Mouse (Mus musculus) layer of hippocampus, adult 8-10 months (tissue): ENCODE measurements around the gene Ncan. TPM values are rescaled to one million over a fixed set of nuclear protein-coding genes. Genes with fewer than 3 reads are reported as not detected.
"Not testable (repeated sequence)": the region's sequence is repeated elsewhere in the genome, so short reads cannot be mapped to it uniquely, and the experiment has no call there.

ENCODE experiments used
- DNase-seq, 2 experiments: peaks; one replicate each; pipeline ENCODE4 v3.0.0; 2022; ENCODE audit warnings: low spot score in 2 of 2
- microRNA-seq, 2 experiments: library from miRNA; unstranded; fragments of <30 nt; microRNA quantifications; one replicate each; pipeline ENCODE4 v1.2.0; 2022
- total RNA-seq, 4 experiments: library from RNA; stranded (reverse); gene quantifications; 2 replicates each; pipeline ENCODE4 v1.2.4; 2022

The Ncan gene
- total RNA-seq, 4 experiments from 2014 or later = 121 to 134 (median 129) TPM

DNA sequence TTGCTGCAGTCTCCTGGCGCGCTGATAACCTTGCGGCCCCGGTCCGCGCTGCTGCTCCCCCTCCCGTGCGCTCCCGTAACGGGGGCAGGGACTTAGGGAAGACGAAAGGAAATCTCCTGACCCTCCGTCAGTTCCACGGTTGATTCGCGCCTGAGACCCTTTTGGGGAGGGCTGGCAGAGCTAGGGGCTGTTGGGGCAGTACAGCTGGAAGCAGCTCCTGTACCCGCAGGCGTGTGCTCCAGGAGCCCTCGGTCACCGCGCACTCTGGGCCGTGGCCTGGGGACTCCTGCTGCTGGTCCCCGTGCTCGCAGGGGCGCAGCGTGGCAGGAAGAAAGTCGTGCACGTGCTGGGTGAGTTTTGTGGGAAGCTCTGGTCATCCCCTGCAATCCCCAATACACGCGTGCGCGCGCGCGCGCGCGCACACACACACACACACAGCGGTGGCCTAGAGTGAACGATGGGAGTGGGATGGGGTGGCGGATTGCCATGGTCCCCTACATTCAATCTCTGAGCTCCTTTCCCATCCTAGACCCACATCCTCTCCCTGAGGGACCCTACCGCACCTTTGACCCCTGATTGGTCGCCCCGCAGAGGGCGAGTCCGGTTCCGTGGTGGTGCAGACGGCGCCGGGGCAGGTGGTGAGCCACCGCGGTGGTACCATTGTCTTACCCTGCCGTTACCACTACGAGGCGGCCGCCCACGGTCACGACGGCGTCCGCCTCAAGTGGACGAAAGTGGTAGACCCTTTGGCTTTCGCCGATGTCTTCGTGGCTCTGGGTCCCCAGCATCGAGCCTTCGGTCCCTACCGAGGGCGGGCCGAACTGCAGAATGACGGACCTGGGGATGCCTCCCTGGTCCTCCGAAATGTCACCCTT is 36.2 kb downstream of the Ncan start:
- DNase-seq = no peak

DNA sequence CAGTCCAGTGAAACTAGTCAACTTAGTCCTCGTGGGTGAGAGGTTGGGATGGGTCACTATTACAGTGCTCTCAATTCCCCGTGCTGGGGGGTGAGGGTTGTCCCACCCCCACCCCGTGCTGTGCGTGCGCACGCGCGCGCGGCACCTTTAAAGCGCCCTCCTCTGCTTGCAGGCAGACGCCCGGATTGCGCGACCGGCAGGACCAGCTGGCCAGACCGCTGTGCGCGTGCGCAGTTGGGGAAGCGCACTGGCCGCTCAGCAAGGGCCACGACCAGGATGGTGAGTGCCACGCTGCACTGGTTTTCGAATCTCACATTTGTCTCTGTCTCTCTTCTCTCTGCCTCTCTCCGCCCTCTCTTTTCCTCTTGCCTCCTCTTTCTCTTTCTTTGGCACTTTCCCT is 37.4 kb downstream of the Ncan start, which contains the start of gene Hapln4:
TSS of gene Hapln4 (plus strand) at position 173 of the 400 bp plus-strand sequence.
- DNase-seq = peak in 1 of 2 experiments; percentile 56

DNA sequence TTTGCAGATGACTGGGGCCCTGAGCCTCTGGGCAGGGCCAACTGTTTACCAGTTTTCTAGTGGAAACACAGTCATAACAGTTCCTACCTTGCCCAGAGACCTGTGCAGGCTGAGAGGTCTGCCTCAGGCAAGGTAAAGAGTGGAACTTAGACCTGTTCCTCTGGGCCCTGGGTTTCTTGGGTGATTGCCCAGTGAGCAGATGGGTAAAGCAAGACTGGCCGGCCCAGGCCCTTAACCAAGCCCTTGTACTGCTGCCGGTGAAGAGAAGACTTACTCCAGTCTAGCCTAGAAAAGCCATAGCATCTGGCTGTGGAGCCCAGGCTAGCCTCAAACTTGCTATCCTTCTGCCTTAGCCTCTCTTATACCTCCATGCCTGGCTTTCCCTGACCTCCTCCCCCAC is 38.7 kb downstream of the Ncan start:
- no peak for DNase-seq

DNA sequence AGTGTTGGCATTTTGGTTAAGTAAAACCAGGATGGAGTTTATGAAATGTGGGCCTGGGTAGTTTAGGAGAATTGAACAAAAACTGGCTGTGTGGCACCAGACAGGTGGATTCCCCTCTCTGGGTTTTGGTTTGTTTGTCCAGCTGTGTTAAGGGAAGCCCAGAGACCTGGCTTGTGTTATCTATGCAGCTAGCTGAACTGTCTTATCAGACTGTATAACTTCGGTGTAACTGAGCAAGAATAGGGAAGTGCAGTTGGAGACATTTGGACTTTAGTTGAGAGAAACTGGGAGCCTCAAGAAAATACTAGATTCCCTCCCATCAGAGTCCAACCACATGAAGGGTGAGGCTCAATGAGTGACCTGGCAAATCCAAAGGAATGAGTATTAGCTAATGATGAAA is 47.0 kb downstream of the Ncan start:
- DNase-seq = no peak

DNA sequence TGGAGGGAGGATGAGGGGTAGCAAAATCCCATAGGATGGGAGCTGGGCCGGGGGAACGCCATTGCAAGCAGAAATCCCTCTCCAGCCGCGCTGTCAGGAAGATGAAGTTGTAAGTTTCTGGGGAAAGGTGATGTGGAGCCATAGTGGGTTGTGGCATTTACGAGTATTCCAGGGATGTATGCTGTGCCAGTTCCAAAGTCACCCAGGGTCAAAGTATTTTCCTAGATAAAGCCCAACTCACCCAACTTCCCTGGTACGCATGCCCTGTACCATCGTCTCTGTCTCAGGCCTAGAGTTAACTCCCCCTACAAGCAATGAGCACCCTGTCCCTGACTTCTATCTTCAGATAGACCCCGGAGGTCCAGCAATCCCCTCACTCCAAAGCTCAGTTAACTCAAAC is 47.6 kb downstream of the Ncan start:
- no peak for DNase-seq

DNA sequence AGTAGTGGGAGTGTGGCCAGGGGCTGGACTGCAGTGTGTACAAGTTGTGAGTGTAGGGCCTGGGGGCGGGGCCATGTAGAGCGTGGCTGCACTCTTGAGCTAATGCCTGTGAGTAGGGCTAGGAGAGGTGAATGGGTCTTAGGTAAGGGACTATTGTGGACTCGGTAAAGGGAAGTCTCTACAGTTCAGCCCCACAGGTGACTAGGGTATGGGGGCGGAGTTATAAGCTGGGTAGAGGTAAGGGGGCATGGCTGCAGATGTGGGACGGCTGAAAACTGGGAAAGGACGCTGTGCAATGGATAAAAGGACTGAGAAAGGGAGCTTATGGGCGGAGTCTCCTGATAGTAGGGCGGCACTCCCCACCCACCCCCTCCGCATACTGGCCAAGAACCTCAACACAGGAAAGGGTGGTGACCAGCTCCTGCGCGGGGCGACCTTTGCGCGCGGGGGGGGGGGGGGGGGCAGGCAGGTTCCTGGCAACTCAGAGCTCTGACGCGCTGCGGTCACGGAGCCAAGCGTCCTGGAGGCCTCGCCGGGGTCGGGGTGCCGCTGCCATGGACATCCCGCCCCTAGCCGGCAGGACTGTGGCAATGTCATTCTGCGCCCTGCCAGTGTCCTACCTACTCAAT is 48.1 kb downstream of the Ncan start, which contains the start of gene Tm6sf2:
TSS of gene Tm6sf2 (plus strand) at position 484 of the 629 bp plus-strand sequence.
- no peak for DNase-seq

DNA sequence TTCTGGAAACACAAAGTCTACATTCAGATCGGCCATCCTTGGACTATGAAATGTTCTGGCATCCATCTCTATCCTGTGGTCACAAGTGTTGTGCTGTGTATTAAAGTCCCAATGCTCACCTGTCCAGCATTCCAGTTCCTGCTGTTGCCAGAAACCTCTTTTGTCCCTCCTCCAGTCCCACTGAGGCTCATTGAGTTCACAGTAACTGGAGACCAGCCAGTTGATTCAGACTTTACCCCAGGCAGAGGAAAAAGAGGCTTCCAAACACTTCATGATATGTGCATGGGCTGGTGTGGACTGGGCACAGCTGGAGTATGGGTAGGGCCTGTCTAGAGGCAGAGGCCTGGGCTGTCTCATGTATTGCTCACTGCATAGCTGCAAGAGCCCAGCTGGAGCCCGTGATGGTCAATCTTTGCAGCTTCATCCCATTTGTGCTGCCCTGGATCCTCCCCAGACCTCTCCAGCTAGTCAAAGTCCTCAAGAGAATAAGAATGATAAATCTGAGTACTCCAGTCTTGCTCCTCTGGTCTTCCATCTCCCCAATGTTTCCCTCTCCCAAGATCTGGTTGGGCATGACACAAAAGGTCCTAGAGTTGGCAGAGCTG is 48.7 kb downstream of the Ncan start:
- no peak for DNase-seq

DNA sequence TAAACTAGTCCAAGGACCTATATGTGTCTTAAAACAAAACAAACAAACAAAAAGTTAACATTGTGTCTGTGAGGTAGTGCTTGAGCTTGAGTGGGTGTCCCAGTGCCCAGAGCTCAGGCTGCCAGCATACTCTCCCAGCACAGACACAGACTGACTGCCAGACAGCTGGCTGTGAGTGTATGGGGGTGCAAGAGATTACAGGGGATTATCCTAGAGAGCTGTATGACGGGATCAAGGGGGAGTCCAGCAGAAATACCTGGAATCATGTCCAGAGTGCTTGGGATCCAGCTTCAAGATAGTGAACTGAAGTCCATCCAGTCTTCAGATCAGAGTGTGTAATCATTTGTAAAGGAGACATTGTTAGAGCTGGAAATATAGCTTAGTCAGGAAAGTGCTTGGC is 63.0 kb downstream of the Ncan start:
- DNase-seq = no peak

DNA sequence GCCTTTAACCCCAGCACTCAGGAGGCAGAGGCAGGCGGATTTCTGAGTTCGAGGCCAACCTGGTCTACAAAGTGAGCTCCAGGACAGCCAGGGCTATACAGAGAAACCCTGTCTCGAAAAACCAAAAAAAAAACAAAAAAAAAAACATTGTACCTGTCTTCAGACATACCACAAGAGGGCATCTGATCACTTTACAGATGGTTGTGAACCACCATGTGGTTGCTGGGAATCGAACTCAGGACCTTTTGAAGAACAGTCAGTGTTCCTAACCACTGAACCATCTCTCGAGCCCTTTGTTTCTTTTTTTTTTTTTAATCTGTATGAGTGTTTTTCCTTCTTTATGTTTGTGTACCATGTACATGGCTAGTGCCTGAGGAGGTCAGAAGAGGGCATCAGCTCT is 70.2 kb downstream of the Ncan start:
- DNase-seq = not testable (repeated sequence)

DNA sequence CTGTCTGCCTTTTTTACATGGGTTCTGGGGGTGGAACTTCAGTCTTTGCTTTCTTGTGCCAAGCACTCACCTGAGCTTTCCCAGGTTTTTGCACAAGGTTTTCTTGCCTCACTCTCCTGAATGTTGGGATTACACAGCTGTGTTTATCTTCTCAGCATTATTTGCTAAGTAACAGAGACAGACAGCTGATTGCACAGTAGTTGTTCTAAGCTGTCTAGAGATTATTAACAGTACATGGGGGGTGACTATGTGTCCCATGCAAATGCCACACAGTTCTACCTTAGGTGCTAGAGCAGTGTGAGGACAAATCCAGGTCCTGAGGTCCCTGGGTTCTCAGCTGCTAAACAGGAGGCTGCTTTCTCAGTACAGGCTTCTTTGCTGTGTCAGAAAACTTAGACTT is 71.0 kb downstream of the Ncan start:
- DNase-seq = no peak

DNA sequence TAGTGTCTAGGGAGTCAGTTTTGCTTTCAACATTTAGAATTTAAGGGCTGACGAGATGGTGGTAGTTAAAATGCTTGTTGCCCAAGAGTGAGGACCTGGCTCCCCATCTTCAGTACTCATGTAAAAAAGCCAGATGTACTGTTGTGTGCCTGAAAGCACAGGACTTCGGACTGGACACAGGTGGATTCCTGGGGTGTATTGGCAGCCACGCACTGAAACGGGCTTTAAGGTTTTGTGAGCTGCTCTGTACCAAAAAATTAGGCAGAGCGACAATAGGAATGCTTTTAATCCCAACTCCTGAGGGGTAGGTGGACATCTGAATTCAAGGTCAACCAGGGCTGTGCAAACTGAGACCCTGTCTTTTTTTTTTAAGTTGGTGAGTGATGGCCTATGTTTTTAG is 76.7 kb downstream of the Ncan start:
- DNase-seq = no peak

Small RNAs within 50 kb of the gene (microRNA-seq; reads per million reads assigned to microRNA genes)
- 10.8 to 11.9 reads per million in 2 experiments for gene Mir7066

Other genes starting within 250 kb of the Ncan start
- gene Cilp2, start 233.2 kb downstream of the Ncan start, total RNA-seq = under 1 TPM; 0.57 to 0.62 (median 0.59) TPM
- under 1 TPM in 2 of 4 experiments, not detected in 2; 0.41 to 0.47 TPM for gene Tssk6, start 218.7 kb downstream of the Ncan start, total RNA-seq
- 100 to 1,000 TPM in 3 of 4 experiments, 10 to 100 TPM in 1; 95.2 to 148 (median 127) TPM for gene Ndufa13, start 218.3 kb downstream of the Ncan start, total RNA-seq
- 10 to 100 TPM; 19.1 to 43.7 (median 32.3) TPM for gene Yjefn3, start 218.2 kb downstream of the Ncan start, total RNA-seq
- 10 to 100 TPM; 27.9 to 37.6 (median 33.3) TPM for gene Gatad2a, start 124.5 kb downstream of the Ncan start, total RNA-seq
- 10 to 100 TPM; 62.7 to 76.5 (median 72.8) TPM for gene Mau2, start 78.1 kb downstream of the Ncan start, total RNA-seq
- gene Sugp1, start 78.1 kb downstream of the Ncan start, total RNA-seq = 10 to 100 TPM; 55.2 to 60.3 (median 57.2) TPM
- 10 to 100 TPM in 1 of 4 experiments, 1 to 10 TPM in 3; 2.6 to 11.3 (median 4.6) TPM for gene Tm6sf2, start 47.9 kb downstream of the Ncan start, total RNA-seq
- 100 to 1,000 TPM in 2 of 4 experiments, 10 to 100 TPM in 2; 96.7 to 109 (median 100) TPM for gene Hapln4, start 37.4 kb downstream of the Ncan start, total RNA-seq
- gene Nr2c2ap, start 10.5 kb upstream of the Ncan start, total RNA-seq = 10 to 100 TPM; 28.3 to 38.4 (median 31.2) TPM
- 10 to 100 TPM; 13.6 to 18.9 (median 14.7) TPM for gene Rfxank, start 18.3 kb upstream of the Ncan start, total RNA-seq
- gene Borcs8, start 18.6 kb upstream of the Ncan start, total RNA-seq = 10 to 100 TPM; 41.6 to 46.4 (median 43.8) TPM
- under 1 TPM in 2 of 4 experiments, not detected in 2; 0.82 to 0.96 TPM for gene Mef2b, start 18.8 kb upstream of the Ncan start, total RNA-seq
- 10 to 100 TPM; 48.9 to 58.8 (median 53.3) TPM for gene Tmem161a, start 51.5 kb upstream of the Ncan start, total RNA-seq
- gene Slc25a42, start 91.4 kb upstream of the Ncan start, total RNA-seq = 10 to 100 TPM; 32.9 to 55.2 (median 45.8) TPM
- gene Sugp2, start 113.4 kb upstream of the Ncan start, total RNA-seq = 100 to 1,000 TPM; 113 to 141 (median 123) TPM
- 10 to 100 TPM; 38.0 to 49.2 (median 40.1) TPM for gene Armc6, start 113.6 kb upstream of the Ncan start, total RNA-seq
- 10 to 100 TPM; 74.1 to 89.8 (median 80.1) TPM for gene Homer3, start 162.0 kb upstream of the Ncan start, total RNA-seq
- 10 to 100 TPM; 49.2 to 55.5 (median 54.6) TPM for gene Ddx49, start 181.6 kb upstream of the Ncan start, total RNA-seq
- gene Cope, start 181.6 kb upstream of the Ncan start, total RNA-seq = 100 to 1,000 TPM; 127 to 152 (median 135) TPM
- gene Cers1, start 194.9 kb upstream of the Ncan start, total RNA-seq = 100 to 1,000 TPM in 3 of 4 experiments, 10 to 100 TPM in 1; 99.3 to 118 (median 106) TPM
- gene Gdf1, start 208.9 kb upstream of the Ncan start, total RNA-seq = 10 to 100 TPM in 2 of 4 experiments, 1 to 10 TPM in 1, not detected in 1; 4.8 to 16.4 (median 11.3) TPM
- 10 to 100 TPM; 57.9 to 73.1 (median 65.4) TPM for gene Upf1, start 232.4 kb upstream of the Ncan start, total RNA-seq